Mouse (Mus musculus) heart, embryonic 13.5 days (tissue): Measurements from ENCODE around the gene Ttll5. TPM values are rescaled to one million over a fixed set of nuclear protein-coding genes. Genes with fewer than 3 reads are reported as not detected.
A peak's percentile ranks its signal among the peaks of the same experiment; 100 is the strongest.

Experiments used
- ATAC-seq: fragments of 200-750 bp; cut with Nextera tagmentation; 2 replicates; pipeline ENCODE4 v1.8.0; 2017; ENCODE audit warnings: moderate TSS enrichment; ENCODE audit not compliant: insufficient number of reproducible peaks, low FRiP score, low TSS enrichment; ENCODE audit errors: extremely low read depth
- H3K27ac ChIP-seq: fragments of 300-500 bp; sonication (generic); replicated peaks from 2 replicates; pipeline ENCODE4 v1.5.1; 2015; ENCODE audit warnings: moderate library complexity, mild to moderate bottlenecking, inconsistent platforms
- H3K27me3 ChIP-seq: fragments of 300-500 bp; sonication (generic); replicated peaks from 2 replicates; pipeline ENCODE4 v1.6.1; 2015; ENCODE audit warnings: mild to moderate bottlenecking, inconsistent platforms
- H3K36me3 ChIP-seq: fragments of 300-500 bp; sonication (generic); 2 replicates; pipeline ENCODE4 v1.6.1; 2015; ENCODE audit warnings: mild to moderate bottlenecking, inconsistent platforms
- H3K4me1 ChIP-seq: fragments of 300-500 bp; sonication (generic); 2 replicates; pipeline ENCODE4 v1.6.1; 2015; ENCODE audit warnings: inconsistent platforms
- H3K4me2 ChIP-seq: fragments of 300-500 bp; sonication (generic); 2 replicates; pipeline ENCODE4 v1.6.1; 2015; ENCODE audit warnings: inconsistent platforms, mild to moderate bottlenecking, moderate library complexity
- H3K4me3 ChIP-seq: fragments of 300-500 bp; sonication (generic); 2 replicates; pipeline ENCODE4 v1.5.1; 2015; ENCODE audit warnings: moderate library complexity, mild to moderate bottlenecking, inconsistent platforms
- H3K9ac ChIP-seq: fragments of 300-500 bp; sonication (generic); 2 replicates; pipeline ENCODE4 v1.6.1; 2015; ENCODE audit warnings: inconsistent platforms, mild to moderate bottlenecking, moderate library complexity
- H3K9me3 ChIP-seq: fragments of 300-500 bp; sonication (generic); 2 replicates; pipeline ENCODE4 v1.6.1; 2016; ENCODE audit warnings: inconsistent platforms
- WGBS: fragments of 180-500 bp; shearing (Covaris S2); methylation state at CpG from one replicate; pipeline ENCODE4 v1.1.7; 2015; ENCODE audit warnings: mixed read lengths; 5-methylcytosine and 5-hydroxymethylcytosine counted together
- polyA plus RNA-seq: library from polyadenylated mRNA; unstranded; fragments of >200 nt; fragmentation: Nextera tagmentation; extraction: Ambion mirVana; gene quantifications from 2 replicates; pipeline ENCODE4 v1.2.1, GENCODE M21; 2015

Gene Ttll5
- polyA plus RNA-seq, 1 experiment from 2014 or later, result 10.2 TPM

GRCm38 (mm10) chr12:86030932-86031331, 206.5 kb downstream of the Ttll5 start:
- no peak for ATAC-seq
- Histone ChIP-seq H3K4me1 (peaks cover 46% of the 10 kb centered on the region), H3K36me3 (0 out of 2 replicates have a peak, but pooled peaks cover under 1% of the 10 kb centered on the region), H3K27me3 (no peaks in the 10 kb centered on the region), H3K4me3 (no peak overlapping the region), H3K4me2 (no peak overlapping the region), H3K9me3 (no peaks in the 10 kb centered on the region), H3K9ac (no peak overlapping the region), H3K27ac (no peak overlapping the region)
- WGBS, result 52% methylated on average over 5 of the region's 5 CpGs

GRCm38 (mm10) chr12:86035586-86035985, 211.1 kb downstream of the Ttll5 start:
- Histone ChIP-seq H3K4me3 (no peak overlapping the region), H3K27ac (no peak overlapping the region), H3K36me3 (no peaks in the 10 kb centered on the region), H3K9me3 (no peaks in the 10 kb centered on the region), H3K4me1 (peaks cover 53% of the 10 kb centered on the region), H3K27me3 (no peaks in the 10 kb centered on the region), H3K4me2 (no peak overlapping the region), H3K9ac (no peak overlapping the region)
- no peak for ATAC-seq

GRCm38 (mm10) chr12:86036368-86037166, 212.1 kb downstream of the Ttll5 start:
- Histone ChIP-seq H3K4me1 (peaks cover 48% of the 10 kb centered on the region), H3K27ac (peak overlapping the region; percentile 15; the same call in 1 of the 2 replicates)
- ATAC-seq, result no peak

GRCm38 (mm10) chr12:86037235-86037921, 212.9 kb downstream of the Ttll5 start:
- ATAC-seq, result no peak
- Histone ChIP-seq H3K4me1 (peaks cover 43% of the 10 kb centered on the region), H3K9me3 (peaks cover under 1% of the 10 kb centered on the region; the same call in 1 of the 2 replicates), H3K9ac (peak overlapping the region; percentile 52; the same call in 1 of the 2 replicates), H3K4me2 (peak overlapping the region; percentile 20), H3K36me3 (0 out of 2 replicates have a peak, but pooled peaks cover 4% of the 10 kb centered on the region), H3K4me3 (no peak overlapping the region), H3K27me3 (no peaks in the 10 kb centered on the region), H3K27ac (peak overlapping the region; percentile 15; the same call in 1 of the 2 replicates)
- 31% methylated on average over 12 of the region's 12 CpGs for WGBS

More at GRCm38 (mm10) chr12:86036368-86037166, 212.1 kb downstream of the Ttll5 start:
- 44% methylated on average over 9 of the region's 9 CpGs for WGBS
- Histone ChIP-seq H3K4me2 (no peak overlapping the region), H3K9ac (no peak overlapping the region), H3K9me3 (no peaks in the 10 kb centered on the region), H3K27me3 (no peaks in the 10 kb centered on the region), H3K4me3 (no peak overlapping the region), H3K36me3 (no peaks in the 10 kb centered on the region)

GRCm38 (mm10) chr12:86039078-86039477, 214.6 kb downstream of the Ttll5 start:
- Histone ChIP-seq H3K4me1 (peaks cover 34% of the 10 kb centered on the region), H3K4me2 (no peak overlapping the region), H3K36me3 (peaks cover 18% of the 10 kb centered on the region), H3K27ac (peak overlapping the region; percentile 13; the same call in 1 of the 2 replicates), H3K4me3 (no peak overlapping the region), H3K9ac (no peak overlapping the region), H3K27me3 (no peaks in the 10 kb centered on the region), H3K9me3 (peaks cover 10% of the 10 kb centered on the region)
- ATAC-seq, result no peak
- WGBS, result 70% methylated on average over 5 of the region's 5 CpGs

GRCm38 (mm10) chr12:86039751-86040150, 215.3 kb downstream of the Ttll5 start:
- Histone ChIP-seq H3K27ac (peak overlapping the region; percentile 53), H3K9ac (no peak overlapping the region), H3K36me3 (peaks cover 18% of the 10 kb centered on the region), H3K4me3 (no peak overlapping the region), H3K4me1 (peaks cover 34% of the 10 kb centered on the region), H3K4me2 (no peak overlapping the region), H3K27me3 (no peaks in the 10 kb centered on the region), H3K9me3 (peaks cover 10% of the 10 kb centered on the region)
- ATAC-seq, result no peak
- WGBS, result 72% methylated on average over 6 of the region's 6 CpGs

- ATAC-seq, result no peak
- H3K9ac ChIP-seq, result no peak overlapping the region
- no peaks in the 10 kb centered on the region for H3K27me3 ChIP-seq
- H3K9me3 ChIP-seq, result peaks cover 10% of the 10 kb centered on the region
- no peak overlapping the region for H3K4me3 ChIP-seq
- H3K36me3 ChIP-seq, result peaks cover 18% of the 10 kb centered on the region
- H3K4me1 ChIP-seq, result peaks cover 9% of the 10 kb centered on the region; the same call in 1 of the 2 replicates
- WGBS, result 79% methylated on average over 5 of the region's 5 CpGs
- H3K4me2 ChIP-seq, result no peak overlapping the region
- H3K27ac ChIP-seq, result no peak overlapping the region
Observed at GRCm38 (mm10) chr12:86046141-86046540, 221.7 kb downstream of the Ttll5 start.

- H3K4me1 ChIP-seq, result peaks cover 10% of the 10 kb centered on the region; the same call in 1 of the 2 replicates
- 89% methylated on average over 2 of the region's 2 CpGs for WGBS
- ATAC-seq, result no peak
- no peak overlapping the region for H3K4me2 ChIP-seq
- H3K27me3 ChIP-seq, result no peaks in the 10 kb centered on the region
- H3K4me3 ChIP-seq, result no peak overlapping the region
- no peak overlapping the region for H3K27ac ChIP-seq
- H3K36me3 ChIP-seq, result peaks cover 18% of the 10 kb centered on the region
- H3K9ac ChIP-seq, result no peak overlapping the region
- peaks cover 10% of the 10 kb centered on the region for H3K9me3 ChIP-seq
Observed at GRCm38 (mm10) chr12:86046776-86047175, 222.3 kb downstream of the Ttll5 start.

- WGBS, result 84% methylated on average over 8 of the region's 8 CpGs
- Histone ChIP-seq H3K27ac (no peak overlapping the region), H3K9me3 (peaks cover 9% of the 10 kb centered on the region)
Observed at GRCm38 (mm10) chr12:86047376-86047775, 222.9 kb downstream of the Ttll5 start.

GRCm38 (mm10) chr12:86049813-86050212, 225.4 kb downstream of the Ttll5 start:
- Histone ChIP-seq H3K27me3 (no peaks in the 10 kb centered on the region), H3K27ac (no peak overlapping the region), H3K9me3 (no peaks in the 10 kb centered on the region), H3K4me1 (peaks cover 10% of the 10 kb centered on the region; the same call in 1 of the 2 replicates), H3K4me2 (no peak overlapping the region), H3K4me3 (no peak overlapping the region), H3K9ac (no peak overlapping the region), H3K36me3 (0 out of 2 replicates have a peak, but pooled peaks cover under 1% of the 10 kb centered on the region)
- WGBS, result 60% methylated on average over 6 of the region's 6 CpGs
- ATAC-seq, result no peak

More at GRCm38 (mm10) chr12:86047376-86047775, 222.9 kb downstream of the Ttll5 start:
- no peak overlapping the region for H3K9ac ChIP-seq
- H3K36me3 ChIP-seq, result peaks cover 14% of the 10 kb centered on the region
- no peak overlapping the region for H3K4me2 ChIP-seq
- no peak overlapping the region for H3K4me3 ChIP-seq
- no peaks in the 10 kb centered on the region for H3K27me3 ChIP-seq
- ATAC-seq, result no peak
- H3K4me1 ChIP-seq, result peaks cover 10% of the 10 kb centered on the region; the same call in 1 of the 2 replicates

GRCm38 (mm10) chr12:86051477-86051876, 227.0 kb downstream of the Ttll5 start:
- H3K4me3 ChIP-seq, result no peak overlapping the region
- 82% methylated on average over 5 of the region's 5 CpGs for WGBS
- H3K27me3 ChIP-seq, result no peaks in the 10 kb centered on the region
- no peaks in the 10 kb centered on the region for H3K9me3 ChIP-seq
- H3K27ac ChIP-seq, result no peak overlapping the region
- no peak overlapping the region for H3K9ac ChIP-seq
- H3K4me2 ChIP-seq, result no peak overlapping the region
- peaks cover 10% of the 10 kb centered on the region; the same call in 1 of the 2 replicates for H3K4me1 ChIP-seq
- ATAC-seq, result no peak
- peaks cover 16% of the 10 kb centered on the region for H3K36me3 ChIP-seq
